Mouse (Mus musculus): ENCODE results near the gene 4933428G20Rik.

- TF ChIP-seq CTCF (IDR thresholded peaks at IDR 0.05; ENCODE audit: low read depth) (no peak), EP300 (optimal IDR thresholded peaks at IDR 0.05) (no peak)
Measured at GRCm38 (mm10) chr11:97523107-97523506, 23.0 kb upstream of the 4933428G20Rik start.

Measured in stomach, postnatal 0 days (tissue).